Mouse (Mus musculus): ENCODE measurements around the gene Kcnq1. TPM values are rescaled to one million over a fixed set of nuclear protein-coding genes. Genes with fewer than 3 reads are reported as not detected.

Gene Kcnq1
- total RNA-seq, 1 experiment from 2014 or later = not detected

DNA sequence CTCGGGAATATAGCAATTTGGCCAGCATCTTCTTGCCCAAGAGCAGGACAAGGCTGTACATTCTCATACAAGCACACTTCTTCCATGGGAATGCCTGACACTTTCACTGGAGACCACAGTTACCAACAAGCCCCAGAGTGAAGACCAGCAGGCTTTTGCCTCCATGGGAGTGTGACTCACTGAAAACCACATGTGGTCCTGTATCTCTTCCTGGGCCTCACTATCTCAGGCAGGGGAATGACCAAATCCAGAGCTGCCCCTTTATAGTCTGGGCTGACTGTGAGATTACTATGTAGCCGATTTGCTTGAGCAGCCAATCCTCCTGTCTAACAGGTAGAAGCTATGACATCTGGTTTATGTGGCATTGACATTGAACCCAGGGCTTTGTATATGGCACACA lies 22.5 kb upstream of the Kcnq1 start:
- no peak for ATAC-seq (ENCODE audit: extremely low read depth, insufficient number of reproducible peaks, low FRiP score, poor library complexity, severe bottlenecking)

DNA sequence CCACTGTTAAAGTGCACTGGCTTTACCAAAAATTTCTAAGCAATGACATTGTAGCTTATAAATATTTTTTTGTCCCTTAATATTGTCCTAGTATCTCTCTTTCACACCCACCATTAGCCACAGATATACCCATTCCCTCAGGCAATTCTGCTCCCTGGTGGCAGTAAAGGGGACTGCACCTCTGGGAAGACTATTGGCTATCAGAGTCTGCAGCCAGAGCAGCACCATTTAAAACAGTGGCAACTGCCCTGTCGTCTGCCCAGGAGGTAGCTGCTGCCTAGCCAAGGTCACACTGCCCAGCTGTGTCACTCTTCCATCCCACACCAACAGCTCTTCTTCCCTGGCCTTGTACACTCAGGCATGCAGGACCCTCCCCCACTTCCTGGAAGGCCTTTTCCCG lies 19.8 kb upstream of the Kcnq1 start:
- ATAC-seq (ENCODE audit: extremely low read depth, insufficient number of reproducible peaks, low FRiP score, poor library complexity, severe bottlenecking) = peak; percentile 63

DNA sequence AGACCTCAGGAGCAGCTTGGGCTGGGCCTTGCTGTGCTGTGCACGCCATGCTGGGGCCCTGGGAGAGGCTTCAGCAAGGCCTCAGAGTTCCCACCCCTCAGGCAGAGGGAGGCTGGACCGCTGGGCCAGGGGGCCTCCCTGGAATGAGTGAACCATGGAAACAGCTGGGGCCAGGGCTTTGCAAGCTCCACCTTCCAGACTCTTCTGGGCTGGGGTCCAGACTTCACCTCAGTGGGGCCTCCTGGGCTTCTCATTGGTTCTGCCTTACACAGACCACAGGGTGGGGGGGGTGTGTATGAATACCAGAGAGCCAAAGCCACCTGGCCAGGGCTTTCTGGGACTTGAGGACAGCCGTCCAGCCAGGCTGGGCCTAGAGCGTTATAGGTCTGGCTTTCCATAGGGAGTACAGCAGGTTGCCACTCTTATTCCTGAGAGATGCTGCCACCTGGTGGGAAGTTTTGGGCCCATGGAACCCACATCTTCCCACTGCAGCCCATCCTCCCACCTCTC lies 19.0 kb upstream of the Kcnq1 start:
- ATAC-seq (ENCODE audit: extremely low read depth, insufficient number of reproducible peaks, low FRiP score, poor library complexity, severe bottlenecking) = no peak

DNA sequence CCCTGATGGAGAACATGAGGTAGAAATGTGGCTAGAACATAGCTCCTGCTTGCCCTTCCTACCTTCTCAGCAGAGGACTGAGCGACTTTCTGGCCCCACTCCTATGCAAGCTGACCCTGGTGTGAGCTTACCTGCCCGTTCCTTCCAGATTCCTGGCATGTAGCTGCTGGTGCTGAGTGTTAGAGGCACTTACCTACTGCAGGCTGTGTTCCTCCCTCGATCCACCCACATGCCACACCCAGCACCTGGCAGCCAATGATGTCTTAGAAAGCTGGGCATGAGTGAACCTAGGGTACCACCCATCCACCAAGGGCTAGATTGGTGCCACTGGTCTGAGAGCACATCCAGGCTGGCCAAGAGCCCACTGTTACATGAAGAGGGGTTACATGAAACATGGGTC lies 12.3 kb upstream of the Kcnq1 start:
- no peak for ATAC-seq (ENCODE audit: extremely low read depth, insufficient number of reproducible peaks, low FRiP score, poor library complexity, severe bottlenecking)

DNA sequence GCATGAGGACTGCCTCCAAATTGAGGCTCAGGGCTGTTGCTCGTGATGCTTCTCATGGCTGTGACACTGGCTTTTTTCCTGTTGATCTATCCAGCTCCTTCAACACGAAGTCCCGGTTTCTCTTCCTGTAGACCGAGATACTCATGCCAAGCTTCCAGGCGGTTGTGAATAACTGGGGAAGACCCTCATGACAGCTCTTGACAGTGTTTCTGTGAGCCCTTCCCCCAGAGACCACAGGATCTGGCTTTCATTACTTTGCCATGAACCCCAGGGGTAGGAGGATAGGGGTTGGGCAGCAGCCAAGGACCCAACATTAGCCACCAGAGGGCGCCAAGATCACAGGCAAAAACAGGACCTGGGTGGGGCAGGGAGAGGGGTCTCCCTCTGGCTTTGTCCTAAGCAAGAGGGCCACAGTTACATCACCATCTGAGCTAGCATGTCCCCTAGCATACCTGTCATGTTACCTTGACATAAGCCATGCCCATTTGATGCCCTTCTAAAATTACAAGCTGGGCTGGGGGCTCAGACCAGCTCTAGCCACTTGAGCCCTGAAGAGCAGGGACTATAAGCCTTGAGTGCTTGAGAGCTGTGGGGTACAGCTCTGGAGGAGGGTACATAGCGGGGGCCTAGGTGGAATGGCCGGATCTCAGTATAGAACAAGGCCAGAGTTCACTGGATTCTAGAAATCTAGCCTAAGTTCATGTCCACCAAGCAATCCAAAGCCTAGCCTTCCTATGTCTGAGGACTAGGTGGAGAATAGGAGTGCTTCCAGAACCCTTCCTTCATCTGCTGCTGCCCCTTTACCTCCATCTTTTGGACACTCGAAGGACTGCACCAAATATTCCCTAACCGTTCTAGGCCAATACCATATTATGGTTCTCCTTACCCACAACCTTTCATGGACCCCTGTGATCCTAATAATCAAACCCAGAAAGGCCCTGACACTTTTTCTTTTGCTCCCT lies 11.3 kb upstream of the Kcnq1 start, which contains the start of gene Trpm5:
Gene Trpm5, minus strand, starts transcription at position 51 of the 962 bp plus-strand sequence.
- ATAC-seq (ENCODE audit: extremely low read depth, insufficient number of reproducible peaks, low FRiP score, poor library complexity, severe bottlenecking) = no peak

DNA sequence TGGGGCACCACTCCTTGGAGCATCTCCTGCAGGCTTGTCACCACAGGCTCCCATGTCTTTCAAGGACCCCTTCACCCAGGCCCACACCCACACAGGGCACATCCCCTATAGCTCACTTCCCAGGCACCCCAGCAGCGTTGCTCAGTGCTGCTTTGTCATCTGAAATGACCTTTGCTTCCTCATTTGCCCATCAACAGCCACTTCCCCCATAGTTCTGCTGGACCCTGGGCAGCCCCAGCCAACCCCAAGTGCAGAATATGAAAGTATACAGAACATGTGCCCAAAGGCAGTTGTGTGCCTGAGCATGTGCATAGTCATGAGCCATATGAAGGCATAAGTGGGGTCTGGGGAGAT lies 10.6 kb upstream of the Kcnq1 start:
- no peak for ATAC-seq (ENCODE audit: extremely low read depth, insufficient number of reproducible peaks, low FRiP score, poor library complexity, severe bottlenecking)

DNA sequence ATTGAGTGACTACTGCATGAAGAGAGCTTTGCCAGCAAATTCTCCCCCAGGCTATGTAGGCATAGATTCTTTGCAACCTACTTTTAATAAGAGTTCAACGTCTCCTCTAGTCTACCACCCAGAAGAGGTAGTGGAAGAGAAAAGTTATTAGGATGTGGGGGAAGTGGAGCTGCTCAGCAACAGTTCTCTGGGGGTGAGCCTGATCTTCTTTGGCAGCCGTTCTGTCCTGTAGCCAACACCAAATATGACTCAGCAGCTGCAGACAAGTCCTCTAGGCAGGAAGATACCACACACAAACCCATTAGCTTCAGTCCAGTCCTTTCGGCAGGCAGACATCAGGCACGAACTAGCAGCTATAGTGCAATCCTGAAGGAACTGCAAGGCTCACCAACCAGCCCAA lies 5.4 kb upstream of the Kcnq1 start:
- ATAC-seq (ENCODE audit: extremely low read depth, insufficient number of reproducible peaks, low FRiP score, poor library complexity, severe bottlenecking) = no peak

DNA sequence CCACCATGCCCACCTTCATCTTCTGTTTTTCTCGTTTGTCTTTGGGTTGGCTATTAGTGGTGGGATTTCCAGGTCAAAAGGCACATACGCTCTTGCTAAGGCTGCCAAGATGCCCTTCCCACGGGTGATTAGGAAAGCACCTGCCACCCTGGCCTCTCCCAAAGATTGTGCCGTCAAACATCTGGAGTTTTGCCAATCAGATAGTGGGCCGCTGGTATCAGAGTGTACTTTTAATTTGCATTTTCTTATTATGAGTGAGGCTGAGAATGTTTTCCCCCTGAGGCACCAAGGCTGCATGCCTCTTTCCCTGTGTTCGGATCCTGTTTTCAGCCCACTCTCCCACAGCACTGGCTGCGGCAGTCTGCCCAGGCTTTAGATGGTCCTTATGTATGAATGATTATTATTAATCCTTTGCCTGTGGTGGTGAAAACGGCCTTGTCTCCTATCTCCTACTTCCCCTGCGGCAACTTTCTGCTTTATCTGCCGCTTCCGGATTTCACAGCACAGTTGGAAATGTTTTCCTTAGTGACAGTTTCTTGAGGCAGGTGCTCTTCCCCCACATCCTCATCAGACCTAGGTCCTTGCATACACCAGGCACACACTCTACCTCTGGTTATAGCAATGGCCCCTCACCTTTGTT lies 784 bp upstream of the Kcnq1 start:
- no peak for ATAC-seq (ENCODE audit: extremely low read depth, insufficient number of reproducible peaks, low FRiP score, poor library complexity, severe bottlenecking)

DNA sequence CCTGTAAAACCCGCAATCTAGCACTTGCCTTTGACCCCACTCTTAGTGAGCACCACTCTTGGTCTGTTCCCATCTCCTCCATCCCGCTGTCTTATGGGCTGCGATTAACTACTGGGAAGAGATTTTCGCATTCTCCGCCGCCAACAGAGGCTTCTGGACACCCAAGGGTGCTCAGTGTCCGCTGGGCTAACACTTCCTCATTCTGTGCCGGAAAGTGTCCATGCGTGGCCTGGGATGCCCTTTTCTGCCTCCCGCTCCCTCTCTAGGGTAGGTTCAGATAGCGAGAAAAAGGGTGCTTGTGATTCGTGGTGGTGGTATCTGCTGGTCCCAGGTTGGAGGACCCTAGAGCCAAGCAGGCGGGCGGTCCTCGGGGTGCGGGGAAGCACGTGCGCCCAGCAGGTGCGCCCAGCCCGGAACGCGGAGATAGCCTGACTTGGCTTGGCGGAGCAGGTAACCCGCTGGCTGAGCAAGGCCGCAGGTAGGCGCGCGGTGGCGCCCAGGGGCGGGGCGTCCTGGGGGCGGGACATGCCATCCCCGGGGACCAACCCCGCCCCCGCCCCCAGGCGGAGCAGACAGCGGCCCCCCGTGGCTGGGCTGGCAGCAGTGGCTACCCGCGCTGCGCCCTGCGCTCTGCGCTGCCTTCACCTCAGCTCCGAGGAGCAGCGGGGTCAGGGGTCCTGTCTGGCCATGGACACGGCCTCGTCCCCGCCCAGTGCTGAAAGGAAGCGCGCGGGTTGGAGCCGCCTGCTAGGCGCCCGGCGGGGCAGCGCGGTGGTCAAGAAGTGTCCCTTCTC lies 707 bp downstream of the Kcnq1 start:
- no peak for ATAC-seq (ENCODE audit: extremely low read depth, insufficient number of reproducible peaks, low FRiP score, poor library complexity, severe bottlenecking)

DNA sequence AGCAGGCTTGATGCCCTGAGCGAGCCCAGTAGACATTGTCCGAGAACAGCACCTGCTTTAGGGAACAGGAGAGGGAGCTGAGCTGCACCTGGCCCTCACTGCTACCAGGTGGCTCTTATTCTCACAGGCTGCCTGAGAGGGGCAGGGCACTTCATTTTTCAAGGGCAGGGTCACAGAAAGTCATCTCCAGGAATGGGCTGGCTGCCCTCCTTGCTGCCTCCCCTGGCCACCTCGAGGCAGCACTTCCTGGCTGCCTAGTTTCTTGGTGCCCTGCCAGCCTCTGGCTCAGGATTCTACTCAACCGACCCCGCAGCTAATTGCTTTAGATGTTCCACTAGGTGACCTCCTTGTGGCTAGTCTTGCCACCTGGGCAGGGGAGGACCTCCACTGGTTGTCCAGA lies 2.0 kb downstream of the Kcnq1 start:
- ATAC-seq (ENCODE audit: extremely low read depth, insufficient number of reproducible peaks, low FRiP score, poor library complexity, severe bottlenecking) = no peak

DNA sequence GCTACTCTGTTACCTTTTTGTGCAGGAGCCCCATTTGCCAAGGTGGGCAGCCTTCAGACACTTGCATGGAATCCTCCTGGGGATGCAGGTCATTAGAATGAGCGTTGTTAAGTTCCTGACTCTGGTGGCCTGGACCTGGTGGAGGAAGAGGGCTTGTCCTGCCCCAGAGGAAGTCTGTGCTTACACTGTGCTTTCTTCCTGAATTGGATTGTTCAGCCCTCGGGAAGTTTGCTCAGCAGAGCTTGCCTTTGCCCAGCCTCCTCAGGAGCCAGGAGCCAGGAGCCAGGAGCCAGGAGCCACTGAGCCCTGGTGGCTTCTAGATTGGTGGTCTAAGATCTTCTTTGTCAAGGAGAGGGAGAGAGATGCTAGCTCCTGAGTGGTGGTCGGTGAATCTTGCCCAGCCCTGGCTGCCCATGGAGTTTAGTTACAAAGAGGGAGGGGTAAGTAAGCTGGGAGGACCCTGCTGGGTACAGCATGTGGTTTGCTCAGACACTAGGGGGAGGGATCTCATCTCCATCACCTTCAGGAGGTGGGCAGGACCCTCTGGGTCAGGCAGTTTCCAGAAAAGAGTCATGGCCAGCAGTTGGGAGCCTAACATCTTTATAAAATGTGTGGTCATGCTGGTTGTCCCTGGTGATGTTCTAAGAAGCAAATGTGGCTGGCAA lies 3.0 kb downstream of the Kcnq1 start:
- ATAC-seq (ENCODE audit: extremely low read depth, insufficient number of reproducible peaks, low FRiP score, poor library complexity, severe bottlenecking) = no peak

DNA sequence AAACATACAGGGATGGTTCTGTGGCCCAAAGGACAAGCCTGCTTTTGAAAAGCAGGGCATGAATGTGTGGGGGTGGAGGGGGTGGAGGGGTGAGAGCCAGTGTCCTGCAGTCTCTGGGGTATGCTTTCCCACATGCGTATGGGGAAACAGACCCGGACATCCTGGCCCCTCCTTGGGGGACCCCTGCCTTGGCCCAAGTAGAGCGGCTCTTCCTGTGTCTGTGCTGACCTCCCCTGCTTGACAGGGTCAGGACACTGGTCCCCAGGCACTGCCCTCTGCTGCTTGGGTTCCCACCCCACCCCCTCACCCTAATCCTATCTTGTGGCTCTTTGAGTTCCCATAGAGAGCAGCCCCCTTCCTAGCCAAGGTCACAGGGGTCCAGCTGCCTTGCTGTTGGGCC lies 3.5 kb downstream of the Kcnq1 start:
- ATAC-seq (ENCODE audit: extremely low read depth, insufficient number of reproducible peaks, low FRiP score, poor library complexity, severe bottlenecking) = no peak

DNA sequence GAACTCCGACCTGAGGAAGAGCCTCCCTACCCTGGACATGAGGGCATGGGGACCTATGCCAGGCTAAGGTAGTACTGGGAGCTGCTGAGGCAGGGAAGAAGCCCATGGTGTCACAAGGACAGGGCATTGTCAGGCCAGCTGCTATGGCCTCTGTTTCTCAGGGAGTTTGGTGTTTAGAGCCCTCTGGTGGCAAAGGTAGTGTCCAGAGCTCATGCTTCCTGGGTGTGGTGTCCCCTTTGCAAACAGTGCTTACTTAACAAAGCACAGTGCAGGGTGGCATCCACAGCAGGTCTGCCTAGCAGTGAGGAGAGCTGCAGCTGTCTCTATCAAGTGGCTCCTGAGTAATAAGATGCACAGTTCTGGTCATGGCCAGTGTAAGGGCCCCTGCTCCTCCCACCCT lies 4.6 kb downstream of the Kcnq1 start:
- ATAC-seq (ENCODE audit: extremely low read depth, insufficient number of reproducible peaks, low FRiP score, poor library complexity, severe bottlenecking) = no peak

DNA sequence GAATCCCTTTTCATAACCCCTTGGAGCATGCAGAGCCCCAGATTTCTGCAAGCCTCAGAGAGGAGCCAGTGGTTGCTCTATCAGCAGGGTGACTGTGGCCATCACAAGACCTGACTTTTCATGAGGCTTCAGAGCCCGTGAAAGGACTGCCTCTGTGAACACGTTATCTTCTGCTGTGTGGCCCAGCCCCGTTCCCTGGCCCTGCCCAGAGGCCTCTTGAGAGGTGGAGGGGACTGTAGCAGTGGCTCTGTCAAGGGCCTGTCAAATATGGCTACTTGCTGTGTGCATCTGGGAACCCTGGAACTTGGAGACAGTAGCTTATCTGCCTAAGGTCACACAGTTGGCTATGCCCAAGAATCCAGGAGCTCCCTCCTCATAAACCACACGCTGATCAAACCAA lies 5.6 kb downstream of the Kcnq1 start:
- ATAC-seq (ENCODE audit: extremely low read depth, insufficient number of reproducible peaks, low FRiP score, poor library complexity, severe bottlenecking) = no peak

DNA sequence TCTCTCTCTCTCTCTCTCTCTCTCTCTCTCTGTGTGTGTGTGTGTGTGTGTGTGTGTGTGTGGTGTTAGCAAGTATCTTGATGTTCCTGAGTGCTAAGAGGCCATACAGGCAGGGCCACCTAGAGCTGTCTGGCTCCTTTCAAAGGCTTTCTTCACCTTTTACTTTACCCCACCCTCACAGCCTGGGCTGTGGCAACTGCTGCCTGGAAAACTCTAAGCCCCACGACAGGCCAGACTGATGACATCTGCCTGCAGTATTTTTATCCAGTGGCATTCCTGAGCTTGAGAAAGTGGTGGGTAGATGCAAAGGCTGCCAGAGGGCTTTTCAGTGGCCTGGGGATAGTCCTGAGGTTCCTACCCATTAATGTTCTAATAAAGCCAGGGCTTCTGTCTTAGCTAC lies 6.2 kb downstream of the Kcnq1 start:
- ATAC-seq (ENCODE audit: extremely low read depth, insufficient number of reproducible peaks, low FRiP score, poor library complexity, severe bottlenecking) = no peak

DNA sequence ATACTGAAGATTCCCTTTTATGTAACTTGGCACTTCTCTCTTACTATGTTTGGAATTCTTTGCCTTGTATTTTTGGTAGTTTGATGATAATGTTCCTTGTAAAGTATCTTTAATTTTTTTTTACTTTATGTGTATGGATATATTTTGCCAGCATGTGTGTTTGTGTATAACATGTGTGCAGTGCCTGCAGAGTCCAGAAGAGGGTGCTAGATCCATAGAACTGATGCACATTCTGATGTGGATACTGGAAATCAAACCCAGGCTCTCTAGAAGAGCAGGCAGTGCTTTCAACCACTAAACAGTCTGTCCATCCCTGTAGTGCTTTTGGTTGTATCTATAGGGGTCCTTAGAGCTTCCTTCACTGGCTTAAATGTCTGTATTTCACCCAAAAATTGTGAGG lies 8.6 kb downstream of the Kcnq1 start:
- no peak for ATAC-seq (ENCODE audit: extremely low read depth, insufficient number of reproducible peaks, low FRiP score, poor library complexity, severe bottlenecking)

DNA sequence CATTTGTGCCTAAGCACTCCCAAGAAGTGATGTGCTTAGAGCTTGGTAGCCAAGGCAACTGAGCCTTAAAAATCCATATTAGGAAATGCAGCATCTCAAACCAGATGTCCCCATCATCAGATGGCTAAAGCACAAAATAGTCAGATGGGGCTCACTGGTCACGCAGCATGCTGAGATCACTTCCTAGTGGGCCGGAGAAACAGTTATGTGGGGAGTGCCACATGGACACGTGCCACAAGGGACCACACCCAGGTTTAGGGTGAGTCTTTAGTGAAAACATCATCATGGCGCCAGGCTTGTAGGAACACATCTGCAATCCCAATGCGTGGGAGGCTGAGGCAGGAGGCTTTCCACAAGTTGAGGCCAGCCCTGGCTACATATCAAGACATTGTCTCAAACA lies 10.4 kb downstream of the Kcnq1 start:
- ATAC-seq (ENCODE audit: extremely low read depth, insufficient number of reproducible peaks, low FRiP score, poor library complexity, severe bottlenecking) = no peak

DNA sequence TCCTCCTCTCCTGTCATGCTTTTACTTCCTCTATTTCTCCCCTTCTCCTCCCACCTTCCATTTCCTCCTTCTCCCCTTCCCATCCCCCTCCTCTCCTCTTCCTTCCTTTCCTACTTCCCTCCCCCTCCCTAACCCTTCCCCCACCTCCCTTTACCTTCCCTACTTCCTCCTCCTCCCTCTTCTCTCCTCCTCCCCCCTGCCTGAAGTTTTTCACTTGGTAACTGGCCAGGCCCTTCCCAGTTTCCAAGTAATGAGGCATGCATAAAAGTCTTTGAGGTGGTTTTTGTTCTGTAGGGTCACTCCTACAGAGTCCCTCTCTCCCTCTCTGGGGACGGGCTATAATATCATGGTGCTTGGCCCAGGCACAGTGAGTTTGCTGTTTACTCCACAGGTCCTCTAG lies 13.2 kb downstream of the Kcnq1 start:
- no peak for ATAC-seq (ENCODE audit: extremely low read depth, insufficient number of reproducible peaks, low FRiP score, poor library complexity, severe bottlenecking)

DNA sequence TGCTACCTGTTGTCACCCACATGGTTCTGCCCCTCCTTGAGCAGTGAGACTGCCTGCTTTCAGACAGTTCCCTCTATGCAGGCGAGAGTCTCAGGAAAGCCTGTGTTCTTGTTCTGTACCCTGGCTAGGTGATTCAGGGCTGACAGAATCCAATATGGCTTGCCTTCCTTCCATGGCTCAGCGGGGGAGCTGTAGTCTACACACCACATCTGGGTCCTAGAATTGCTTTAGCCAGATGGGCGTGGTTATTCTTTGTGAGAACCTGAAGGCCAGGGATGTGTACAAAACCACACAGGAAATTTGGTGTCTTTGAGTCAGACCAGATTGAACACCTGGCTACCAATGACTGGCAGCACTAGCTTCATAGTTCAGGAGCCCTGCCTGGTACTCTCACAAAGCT lies 13.7 kb downstream of the Kcnq1 start:
- ATAC-seq (ENCODE audit: extremely low read depth, insufficient number of reproducible peaks, low FRiP score, poor library complexity, severe bottlenecking) = no peak

Measured in neutrophil, adult 5-6 weeks (primary cell).